Mouse (Mus musculus) megakaryocyte, embryonic 14.5 days (primary cell): ENCODE data around the gene Nploc4.

Source experiments
- FLI1 ChIP-seq: IDR thresholded peaks from 2 replicates; pipeline ENCODE4 v1.6.1; 2012; ENCODE audit warnings: low read length, inconsistent platforms, mixed read lengths
- GATA1 ChIP-seq: IDR thresholded peaks from 3 replicates; pipeline ENCODE4 v1.6.1; 2012; ENCODE audit warnings: mixed read lengths, low read length, inconsistent platforms, borderline replicate concordance

GRCm38 (mm10) chr11:120349986-120350702, 87.4 kb downstream of the Nploc4 start:
- TF ChIP-seq GATA1 (no peak), FLI1 (no peak)
